Mouse (Mus musculus) limb, embryonic 14.5 days (tissue): ENCODE results near the gene Mmp9. TPM values are rescaled to one million over a fixed set of nuclear protein-coding genes. Genes with fewer than 3 reads are reported as not detected.

ENCODE experiments used
- ATAC-seq: fragments of 200-750 bp; cut with Nextera tagmentation; 2 replicates; pipeline ENCODE4 v1.8.0; 2017; ENCODE audit warnings: low read depth, moderate number of reproducible peaks, moderate TSS enrichment; ENCODE audit not compliant: low FRiP score
- DNase-seq: peaks from one replicate; pipeline ENCODE4 v3.0.0-alpha.2; 2015; ENCODE audit warnings: low spot score
- H3K27ac ChIP-seq: fragments of 300-500 bp; sonication (generic); replicated peaks from 2 replicates; pipeline ENCODE4 v1.5.1; 2014; ENCODE audit warnings: low read depth, mild to moderate bottlenecking, low read length, moderate library complexity, mixed read lengths
- H3K27me3 ChIP-seq: fragments of 300-500 bp; sonication (generic); 2 replicates; pipeline ENCODE4 v1.6.1; 2014; ENCODE audit warnings: low read length, mixed read lengths; ENCODE audit not compliant: control insufficient read depth, insufficient read depth
- H3K36me3 ChIP-seq: fragments of 300-500 bp; sonication (generic); 2 replicates; pipeline ENCODE4 v1.6.1; 2014; ENCODE audit warnings: mild to moderate bottlenecking, low read length, moderate library complexity, mixed read lengths; ENCODE audit not compliant: control insufficient read depth, insufficient read depth
- H3K4me1 ChIP-seq: fragments of 300-500 bp; sonication (generic); 2 replicates; pipeline ENCODE4 v1.6.1; 2014; ENCODE audit warnings: antibody characterized with exemption, low read length, mixed read lengths; ENCODE audit not compliant: control insufficient read depth, insufficient read depth
- H3K4me2 ChIP-seq: fragments of 300-500 bp; sonication (generic); replicated peaks from 2 replicates; pipeline ENCODE4 v1.6.1; 2014; ENCODE audit warnings: low read depth, mild to moderate bottlenecking, low read length, moderate library complexity; ENCODE audit not compliant: severe bottlenecking
- H3K4me3 ChIP-seq: fragments of 300-500 bp; sonication (generic); replicated peaks from 2 replicates; pipeline ENCODE4 v1.5.1; 2014; ENCODE audit warnings: low read length
- H3K9ac ChIP-seq: fragments of 300-500 bp; sonication (generic); 2 replicates; pipeline ENCODE4 v1.6.1; 2014; ENCODE audit warnings: mild to moderate bottlenecking, low read depth, low read length, moderate library complexity; ENCODE audit not compliant: severe bottlenecking
- H3K9me3 ChIP-seq: fragments of 300-500 bp; sonication (generic); 2 replicates; pipeline ENCODE4 v1.6.1; 2016; ENCODE audit warnings: low read length; ENCODE audit not compliant: control insufficient read depth
- POLR2A ChIP-seq: fragments of 200-500 bp; IDR thresholded peaks from 2 replicates; pipeline ENCODE4 v1.8.0; 2012; ENCODE audit warnings: inconsistent platforms, mild to moderate bottlenecking, moderate library complexity, borderline replicate concordance; ENCODE audit not compliant: insufficient read depth, insufficient read length; ENCODE audit errors: extremely low read depth
- WGBS: fragments of 180-500 bp; shearing (Covaris S2); extraction: QIAGEN DNeasy Blood & Tissue Kit; methylation state at CpG from one replicate; pipeline ENCODE4 v1.1.7; 2014; 5-methylcytosine and 5-hydroxymethylcytosine counted together
- polyA plus RNA-seq, 2 experiments: library from polyadenylated mRNA; depleted of rRNA in 1 of 2; stranded (reverse) in 1 of 2; unstranded in 1 of 2; fragments of >200 nt; fragmentation: Nextera tagmentation in 1 of 2; extraction: Ambion mirVana in 1 of 2; gene quantifications; 2 replicates each; pipeline versions ENCODE4 v1.2.1 to v1.2.3; 2012 to 2014

The Mmp9 gene
- polyA plus RNA-seq, 2 experiments = 16.7 to 19.1 TPM

DNA sequence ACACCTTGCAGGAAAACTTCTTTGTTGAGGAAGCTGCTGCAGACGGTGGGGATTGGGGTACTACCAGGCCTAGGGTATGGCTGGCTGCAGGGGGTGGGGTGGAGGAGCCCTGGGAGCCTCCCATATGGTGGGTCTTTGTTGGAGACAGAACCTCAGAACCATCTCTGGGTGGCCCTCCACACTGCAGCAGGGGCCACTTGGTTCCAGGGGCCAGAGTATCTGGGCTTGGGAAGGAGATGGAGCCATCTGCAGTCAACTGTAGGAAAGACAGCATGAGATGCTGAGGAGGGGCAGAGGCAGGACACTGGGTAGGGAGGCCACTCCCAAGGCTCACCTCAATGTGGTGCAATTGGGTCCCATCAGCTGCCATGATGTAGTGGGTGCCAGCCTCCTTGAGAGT, 45.9 kb upstream of the Mmp9 start:
- peaks cover 100% of the 10 kb centered on the region for H3K36me3 ChIP-seq
- H3K9ac ChIP-seq = no peak overlapping the region
- no peak for ATAC-seq
- no peaks in the 10 kb centered on the region for H3K4me1 ChIP-seq
- H3K9me3 ChIP-seq = no peaks in the 10 kb centered on the region
- H3K27me3 ChIP-seq = no peaks in the 10 kb centered on the region
- no peak overlapping the region for H3K27ac ChIP-seq
- no peak for TF ChIP-seq POLR2A
- no peak overlapping the region for H3K4me2 ChIP-seq
- WGBS = 80% methylated on average over 1 of the region's 1 CpGs
- DNase-seq = no peak
- H3K4me3 ChIP-seq = no peak overlapping the region

DNA sequence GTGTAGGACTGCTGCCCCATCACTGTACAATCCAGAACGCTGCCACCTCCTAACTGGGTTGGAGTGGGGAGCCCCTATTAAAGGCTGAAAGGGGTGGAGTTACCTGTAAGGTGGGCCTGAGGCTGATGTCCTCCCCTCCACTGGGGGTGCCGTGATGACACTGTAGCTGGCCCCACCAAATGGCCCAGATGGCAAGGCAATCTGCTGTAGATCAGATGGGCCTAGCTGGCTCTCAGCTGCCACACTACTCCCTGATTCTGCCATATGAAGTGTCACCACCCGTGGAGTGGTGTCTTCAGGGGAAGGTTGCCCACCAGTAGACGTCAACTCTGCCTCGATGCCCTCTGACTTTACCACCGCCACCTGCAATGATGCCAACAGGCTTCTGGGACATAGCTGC, 44.7 kb upstream of the Mmp9 start:
- WGBS = 97% methylated on average over 6 of the region's 6 CpGs
- no peaks in the 10 kb centered on the region for H3K9me3 ChIP-seq
- H3K27ac ChIP-seq = no peak overlapping the region
- no peaks in the 10 kb centered on the region for H3K27me3 ChIP-seq
- no peak overlapping the region for H3K4me3 ChIP-seq
- H3K4me1 ChIP-seq = no peaks in the 10 kb centered on the region
- ATAC-seq (no peak), DNase-seq (no peak)
- H3K36me3 ChIP-seq = peaks cover 100% of the 10 kb centered on the region
- no peak overlapping the region for H3K4me2 ChIP-seq
- no peak for TF ChIP-seq POLR2A
- no peak overlapping the region for H3K9ac ChIP-seq

DNA sequence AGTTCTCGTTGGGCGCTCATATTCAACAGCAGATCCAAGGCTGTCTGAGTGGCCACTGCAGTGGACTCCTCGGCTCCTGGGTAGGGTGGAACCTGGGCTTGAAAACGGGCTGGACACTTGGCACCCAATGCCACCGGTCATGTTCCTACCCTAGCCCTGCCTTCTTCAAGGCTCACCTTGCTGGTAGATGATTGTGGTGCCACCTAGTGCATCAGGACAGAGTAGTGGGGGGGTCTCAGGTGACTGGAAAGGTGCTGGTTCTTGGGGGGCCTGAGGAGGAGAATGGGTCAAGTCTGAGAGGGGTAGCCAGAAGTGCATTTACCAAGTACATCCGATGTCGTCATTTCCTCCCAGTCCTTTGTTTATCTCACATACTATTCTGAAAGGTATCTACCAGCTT, 42.6 kb upstream of the Mmp9 start:
- no peak overlapping the region for H3K4me2 ChIP-seq
- TF ChIP-seq POLR2A = no peak

DNA sequence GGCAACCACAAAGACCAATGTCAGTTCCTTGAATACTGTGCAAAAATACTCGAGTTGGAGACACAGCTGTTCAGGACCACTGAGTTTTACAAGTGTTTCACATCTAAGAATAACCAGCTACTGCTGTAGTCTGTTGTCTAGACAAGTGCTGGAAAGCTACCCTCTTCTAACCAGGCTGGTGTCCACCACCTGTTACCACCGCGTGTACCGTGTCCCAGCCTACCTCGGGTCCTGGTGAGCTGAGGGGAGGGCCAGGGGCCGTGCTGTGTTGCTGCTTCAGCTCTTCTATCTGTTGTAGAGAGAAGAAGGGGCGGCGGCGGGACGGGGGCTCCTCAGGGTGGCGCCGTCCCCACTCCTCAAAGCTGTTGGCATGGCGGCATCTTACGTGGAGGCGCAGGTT, 41.5 kb upstream of the Mmp9 start:
- 93% methylated on average over 15 of the region's 15 CpGs for WGBS
- no peaks in the 10 kb centered on the region for H3K27me3 ChIP-seq
- H3K9me3 ChIP-seq = no peaks in the 10 kb centered on the region
- H3K4me1 ChIP-seq = no peaks in the 10 kb centered on the region
- H3K4me2 ChIP-seq = no peak overlapping the region
- H3K9ac ChIP-seq = no peak overlapping the region
- no peak overlapping the region for H3K27ac ChIP-seq
- no peak for DNase-seq
- TF ChIP-seq POLR2A = no peak
- no peak overlapping the region for H3K4me3 ChIP-seq
- H3K36me3 ChIP-seq = peaks cover 99% of the 10 kb centered on the region
- ATAC-seq = no peak

More for the DNA sequence above, 42.6 kb upstream of the Mmp9 start:
- Histone ChIP-seq H3K4me3 (no peak overlapping the region), H3K9ac (no peak overlapping the region), H3K27me3 (no peaks in the 10 kb centered on the region), H3K4me1 (no peaks in the 10 kb centered on the region), H3K36me3 (peaks cover 100% of the 10 kb centered on the region), H3K9me3 (no peaks in the 10 kb centered on the region), H3K27ac (no peak overlapping the region)
- DNase-seq (no peak), ATAC-seq (no peak)
- 98% methylated on average over 7 of the region's 7 CpGs for WGBS

DNA sequence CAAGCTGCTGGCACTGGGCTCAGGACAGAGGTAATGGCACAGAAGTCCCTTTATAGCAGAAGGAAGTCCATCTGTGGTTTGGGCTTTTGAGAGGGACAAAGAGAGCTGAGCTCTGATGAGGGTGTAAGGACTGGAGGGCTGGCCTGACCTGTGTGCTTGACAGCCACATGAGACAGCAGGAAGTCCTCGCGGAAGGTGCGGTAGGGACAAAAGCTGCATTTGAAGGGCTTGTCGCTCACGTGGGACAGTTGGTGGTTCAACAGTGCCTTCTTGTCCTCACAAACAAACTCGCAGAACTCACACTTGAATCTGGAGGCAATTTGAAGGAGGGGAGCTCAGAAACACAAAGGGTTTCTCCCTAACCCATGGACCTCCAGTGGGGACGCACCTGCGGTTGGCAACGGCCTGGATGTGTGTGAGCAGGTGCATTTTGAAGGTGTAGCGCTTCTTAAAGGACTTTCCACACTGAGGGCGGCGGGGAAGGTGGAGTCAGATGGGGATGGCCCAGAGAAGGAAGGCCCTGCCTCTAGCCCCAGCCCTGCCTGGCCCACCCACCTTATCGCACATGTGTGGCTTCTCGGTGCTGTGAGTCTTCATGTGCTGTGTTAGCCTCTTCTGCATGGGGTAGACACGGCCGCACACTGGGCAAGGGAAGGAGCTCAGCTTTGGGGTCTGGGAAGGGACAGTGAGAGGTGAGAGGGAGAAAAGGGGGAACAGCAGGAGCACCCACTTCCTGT, 40.7 kb upstream of the Mmp9 start:
- ATAC-seq = no peak
- Histone ChIP-seq H3K4me3 (no peak overlapping the region), H3K4me2 (no peak overlapping the region), H3K4me1 (no peaks in the 10 kb centered on the region), H3K9ac (no peak overlapping the region), H3K27ac (no peak overlapping the region), H3K36me3 (peaks cover 99% of the 10 kb centered on the region), H3K27me3 (no peaks in the 10 kb centered on the region), H3K9me3 (no peaks in the 10 kb centered on the region)
- DNase-seq = no peak
- no peak for TF ChIP-seq POLR2A
- WGBS = 94% methylated on average over 16 of the region's 16 CpGs
